Mouse (Mus musculus) layer of hippocampus, adult 9-10 months (tissue): ENCODE data around the gene Zscan4e.
"Not testable (repeated sequence)": the region's sequence is repeated elsewhere in the genome, so short reads cannot be mapped to it uniquely, and the experiment has no call there.

Experiments used
- DNase-seq: peaks from one replicate; pipeline ENCODE4 v3.0.0; 2022; ENCODE audit warnings: low spot score

Zscan4e gene

GRCm38 (mm10) chr7:11310582-11310981 lies at the start of gene Zscan4e:
Zscan4e (minus strand) TSS chr7:11310682.
- not testable (repeated sequence) for DNase-seq
